Mouse (Mus musculus): Measurements from ENCODE around the gene Dscam. TPM values are rescaled to one million over a fixed set of nuclear protein-coding genes. Genes with fewer than 3 reads are reported as not detected.
A peak's percentile ranks its signal among the peaks of the same experiment; 100 is the strongest.

Dscam gene
- polyA plus RNA-seq, 1 experiment from 2014 or later: 13.2 TPM

- Histone ChIP-seq H3K9me3 (replicated peaks) (no peaks in the 10 kb centered on the region), H3K27me3 (replicated peaks) (no peaks in the 10 kb centered on the region; the same call in 1 of the 2 replicates), H3K9ac (replicated peaks) (no peak overlapping the region), H3K4me2 (no peak overlapping the region), H3K27ac (replicated peaks) (no peak overlapping the region), H3K4me3 (replicated peaks) (no peak overlapping the region), H3K36me3 (no peaks in the 10 kb centered on the region), H3K4me1 (peaks cover 7% of the 10 kb centered on the region)
- 0 out of 2 replicates have a peak, but pooled peaks have one; percentile 36 for ATAC-seq (ENCODE audit: low FRiP score)
- 24% methylated on average over 4 of the region's 4 CpGs for WGBS
These were observed 318.2 kb downstream of the Dscam start for GRCm38 (mm10) chr16:96852383-96852782.

- 86% methylated on average over 6 of the region's 6 CpGs for WGBS
- H3K27ac ChIP-seq (replicated peaks): no peak overlapping the region
- ATAC-seq (ENCODE audit: low FRiP score): no peak
These were observed 321.6 kb downstream of the Dscam start for GRCm38 (mm10) chr16:96848916-96849315.

GRCm38 (mm10) chr16:96846585-96846984 lies 324.0 kb downstream of the Dscam start:
- no peak for ATAC-seq (ENCODE audit: low FRiP score)
- Histone ChIP-seq H3K27ac (replicated peaks) (0 out of 2 replicates have a peak overlapping the region, but pooled peaks have one; percentile 20), H3K27me3 (replicated peaks) (no peaks in the 10 kb centered on the region; the same call in 1 of the 2 replicates), H3K4me2 (no peak overlapping the region), H3K9ac (replicated peaks) (no peak overlapping the region), H3K9me3 (replicated peaks) (no peaks in the 10 kb centered on the region), H3K4me3 (replicated peaks) (no peak overlapping the region), H3K4me1 (peaks cover 30% of the 10 kb centered on the region), H3K36me3 (no peaks in the 10 kb centered on the region)
- WGBS: 32% methylated on average over 1 of the region's 1 CpGs

More at GRCm38 (mm10) chr16:96848916-96849315, 321.6 kb downstream of the Dscam start:
- H3K4me1 ChIP-seq: peaks cover 26% of the 10 kb centered on the region
- H3K9ac ChIP-seq (replicated peaks): no peak overlapping the region
- H3K4me2 ChIP-seq: no peak overlapping the region
- no peak overlapping the region for H3K4me3 ChIP-seq (replicated peaks)
- H3K9me3 ChIP-seq (replicated peaks): no peaks in the 10 kb centered on the region
- H3K27me3 ChIP-seq (replicated peaks): no peaks in the 10 kb centered on the region; the same call in 1 of the 2 replicates
- no peaks in the 10 kb centered on the region for H3K36me3 ChIP-seq

GRCm38 (mm10) chr16:96846113-96846512 lies 324.4 kb downstream of the Dscam start:
- Histone ChIP-seq H3K9ac (replicated peaks) (no peak overlapping the region), H3K9me3 (replicated peaks) (no peaks in the 10 kb centered on the region), H3K36me3 (no peaks in the 10 kb centered on the region), H3K27me3 (replicated peaks) (no peaks in the 10 kb centered on the region; the same call in 1 of the 2 replicates), H3K4me1 (peaks cover 30% of the 10 kb centered on the region), H3K4me3 (replicated peaks) (no peak overlapping the region), H3K27ac (replicated peaks) (no peak overlapping the region), H3K4me2 (no peak overlapping the region)
- WGBS: 22% methylated on average over 3 of the region's 3 CpGs
- peak; percentile 71 for ATAC-seq (ENCODE audit: low FRiP score)

GRCm38 (mm10) chr16:96845475-96846098 lies 325.0 kb downstream of the Dscam start:
- 52% methylated on average over 3 of the region's 3 CpGs for whole genome bisulfite sequencing
- no peaks in the 10 kb centered on the region for H3K36me3 ChIP-seq
- no peak overlapping the region for H3K27ac ChIP-seq (replicated peaks)
- H3K9ac ChIP-seq (replicated peaks): no peak overlapping the region
- H3K9me3 ChIP-seq (replicated peaks): no peaks in the 10 kb centered on the region
- no peak for ATAC-seq (ENCODE audit: low FRiP score)
- H3K4me3 ChIP-seq (replicated peaks): no peak overlapping the region
- no peak overlapping the region for H3K4me2 ChIP-seq
- peaks cover 30% of the 10 kb centered on the region for H3K4me1 ChIP-seq
- H3K27me3 ChIP-seq (replicated peaks): no peaks in the 10 kb centered on the region; the same call in 1 of the 2 replicates

- no peak overlapping the region for H3K9ac ChIP-seq (replicated peaks)
- H3K4me3 ChIP-seq (replicated peaks): no peak overlapping the region
- H3K27me3 ChIP-seq (replicated peaks): no peaks in the 10 kb centered on the region
- WGBS: 57% methylated on average over 9 of the region's 9 CpGs
- H3K4me2 ChIP-seq: no peak overlapping the region
- H3K9me3 ChIP-seq (replicated peaks): no peaks in the 10 kb centered on the region
- no peak overlapping the region for H3K27ac ChIP-seq (replicated peaks)
- H3K36me3 ChIP-seq: no peaks in the 10 kb centered on the region
- H3K4me1 ChIP-seq: peaks cover 30% of the 10 kb centered on the region
- no peak for ATAC-seq (ENCODE audit: low FRiP score)
These were observed 326.7 kb downstream of the Dscam start for GRCm38 (mm10) chr16:96843691-96844400.

GRCm38 (mm10) chr16:96842829-96843360 lies 327.7 kb downstream of the Dscam start:
- Histone ChIP-seq H3K9me3 (replicated peaks) (no peaks in the 10 kb centered on the region), H3K27ac (replicated peaks) (no peak overlapping the region), H3K4me1 (peaks cover 30% of the 10 kb centered on the region), H3K27me3 (replicated peaks) (no peaks in the 10 kb centered on the region), H3K4me3 (replicated peaks) (no peak overlapping the region), H3K4me2 (no peak overlapping the region), H3K9ac (replicated peaks) (no peak overlapping the region), H3K36me3 (no peaks in the 10 kb centered on the region)
- WGBS: 91% methylated on average over 3 of the region's 3 CpGs
- no peak for ATAC-seq (ENCODE audit: low FRiP score)

GRCm38 (mm10) chr16:96819649-96820048 lies 350.9 kb downstream of the Dscam start:
- Histone ChIP-seq H3K4me1 (no peaks in the 10 kb centered on the region), H3K4me2 (no peak overlapping the region), H3K36me3 (peaks cover 9% of the 10 kb centered on the region; the same call in 1 of the 2 replicates), H3K27me3 (replicated peaks) (no peaks in the 10 kb centered on the region), H3K27ac (replicated peaks) (no peak overlapping the region), H3K4me3 (replicated peaks) (no peak overlapping the region), H3K9me3 (replicated peaks) (no peaks in the 10 kb centered on the region), H3K9ac (replicated peaks) (no peak overlapping the region)
- peak; percentile 35; the same call in 1 of the 2 replicates for ATAC-seq (ENCODE audit: low FRiP score)
- 26% methylated on average over 16 of the region's 16 CpGs for WGBS

GRCm38 (mm10) chr16:96806298-96806697 lies 364.3 kb downstream of the Dscam start:
- Histone ChIP-seq H3K9me3 (replicated peaks) (no peaks in the 10 kb centered on the region), H3K9ac (replicated peaks) (no peak overlapping the region), H3K4me3 (replicated peaks) (no peak overlapping the region), H3K36me3 (no peaks in the 10 kb centered on the region), H3K4me2 (no peak overlapping the region), H3K4me1 (peaks cover 9% of the 10 kb centered on the region), H3K27me3 (replicated peaks) (no peaks in the 10 kb centered on the region), H3K27ac (replicated peaks) (no peak overlapping the region)
- ATAC-seq (ENCODE audit: low FRiP score): no peak
- 88% methylated on average over 1 of the region's 1 CpGs for WGBS

GRCm38 (mm10) chr16:96802636-96803035 lies 367.9 kb downstream of the Dscam start:
- Histone ChIP-seq H3K27me3 (replicated peaks) (no peaks in the 10 kb centered on the region), H3K4me1 (peaks cover 9% of the 10 kb centered on the region), H3K9me3 (replicated peaks) (no peaks in the 10 kb centered on the region), H3K9ac (replicated peaks) (no peak overlapping the region), H3K36me3 (no peaks in the 10 kb centered on the region), H3K4me2 (no peak overlapping the region), H3K27ac (replicated peaks) (0 out of 2 replicates have a peak overlapping the region, but pooled peaks have one; percentile 18), H3K4me3 (replicated peaks) (no peak overlapping the region)
- ATAC-seq (ENCODE audit: low FRiP score): no peak
- 53% methylated on average over 2 of the region's 2 CpGs for WGBS

GRCm38 (mm10) chr16:96801650-96802237 lies 368.8 kb downstream of the Dscam start:
- Histone ChIP-seq H3K9ac (replicated peaks) (no peak overlapping the region), H3K27ac (replicated peaks) (no peak overlapping the region), H3K9me3 (replicated peaks) (no peaks in the 10 kb centered on the region), H3K36me3 (no peaks in the 10 kb centered on the region), H3K4me2 (no peak overlapping the region), H3K4me1 (peaks cover 9% of the 10 kb centered on the region), H3K4me3 (replicated peaks) (no peak overlapping the region), H3K27me3 (replicated peaks) (no peaks in the 10 kb centered on the region)
- no peak for ATAC-seq (ENCODE audit: low FRiP score)
- 96% methylated on average over 1 of the region's 1 CpGs for WGBS
